Mouse (Mus musculus): ENCODE measurements around the gene Gm10837. TPM values are rescaled to one million over a fixed set of nuclear protein-coding genes. Genes with fewer than 3 reads are reported as not detected.

The Gm10837 gene
- polyA plus RNA-seq, 1 experiment from 2014 or later = 0.56 TPM

GRCm38 (mm10) chr14:122483556-122484421 is 6.6 kb upstream of the Gm10837 start:
- H3K9me3 ChIP-seq (replicated peaks) = no peaks in the 10 kb centered on the region
- H3K9ac ChIP-seq = peak overlapping the region; percentile 68
- H3K27me3 ChIP-seq = peaks cover 74% of the 10 kb centered on the region
- H3K27ac ChIP-seq = peak overlapping the region; percentile 76; the same call in 1 of the 2 replicates
- H3K4me2 ChIP-seq = peak overlapping the region; percentile 57
- peaks cover 1% of the 10 kb centered on the region; the same call in 1 of the 2 replicates for H3K36me3 ChIP-seq (ENCODE audit: poor library complexity, severe bottlenecking)
- H3K4me3 ChIP-seq = peak overlapping the region; percentile 14
- ATAC-seq = no peak
- peaks cover 45% of the 10 kb centered on the region for H3K4me1 ChIP-seq
- WGBS = 15% methylated on average over 18 of the region's 18 CpGs

- ATAC-seq = no peak
- peak overlapping the region; percentile 17; the same call in 1 of the 2 replicates for H3K4me3 ChIP-seq
Measured at GRCm38 (mm10) chr14:122484458-122484843, 5.9 kb upstream of the Gm10837 start.

GRCm38 (mm10) chr14:122484844-122485551 is 5.4 kb upstream of the Gm10837 start:
- Histone ChIP-seq H3K27me3 (peaks cover 77% of the 10 kb centered on the region), H3K9ac (peak overlapping the region; percentile 45), H3K36me3 (ENCODE audit: poor library complexity, severe bottlenecking) (no peaks in the 10 kb centered on the region), H3K4me2 (peak overlapping the region; percentile 57), H3K4me3 (peak overlapping the region; percentile 17), H3K4me1 (peaks cover 52% of the 10 kb centered on the region), H3K27ac (peak overlapping the region; percentile 76), H3K9me3 (replicated peaks) (no peaks in the 10 kb centered on the region)
- ATAC-seq = peak; percentile 26
- 3% methylated on average over 23 of the region's 24 CpGs for WGBS

More at GRCm38 (mm10) chr14:122484458-122484843, 5.9 kb upstream of the Gm10837 start:
- Histone ChIP-seq H3K9ac (peak overlapping the region; percentile 68), H3K4me1 (peaks cover 48% of the 10 kb centered on the region), H3K27ac (peak overlapping the region; percentile 76), H3K27me3 (peaks cover 77% of the 10 kb centered on the region), H3K9me3 (replicated peaks) (no peaks in the 10 kb centered on the region), H3K36me3 (ENCODE audit: poor library complexity, severe bottlenecking) (no peaks in the 10 kb centered on the region), H3K4me2 (peak overlapping the region; percentile 57)
- WGBS = 25% methylated on average over 3 of the region's 4 CpGs

- Histone ChIP-seq H3K27me3 (peaks cover 75% of the 10 kb centered on the region), H3K4me3 (peak overlapping the region; percentile 17)
Measured at GRCm38 (mm10) chr14:122485635-122486181, 4.7 kb upstream of the Gm10837 start.

GRCm38 (mm10) chr14:122486611-122487010 is 3.8 kb upstream of the Gm10837 start:
- Histone ChIP-seq H3K36me3 (ENCODE audit: poor library complexity, severe bottlenecking) (no peaks in the 10 kb centered on the region), H3K27ac (no peak overlapping the region), H3K4me2 (no peak overlapping the region), H3K27me3 (peaks cover 77% of the 10 kb centered on the region), H3K4me3 (no peak overlapping the region), H3K9me3 (replicated peaks) (no peaks in the 10 kb centered on the region), H3K9ac (no peak overlapping the region), H3K4me1 (peaks cover 55% of the 10 kb centered on the region)
- ATAC-seq = no peak
- 28% methylated on average over 1 of the region's 1 CpGs for WGBS

More at GRCm38 (mm10) chr14:122485635-122486181, 4.7 kb upstream of the Gm10837 start:
- WGBS = 8% methylated on average over 12 of the region's 12 CpGs
- Histone ChIP-seq H3K4me2 (peak overlapping the region; percentile 57), H3K4me1 (peaks cover 60% of the 10 kb centered on the region), H3K27ac (peak overlapping the region; percentile 76; the same call in 1 of the 2 replicates), H3K36me3 (ENCODE audit: poor library complexity, severe bottlenecking) (no peaks in the 10 kb centered on the region), H3K9me3 (replicated peaks) (no peaks in the 10 kb centered on the region), H3K9ac (peak overlapping the region; percentile 45; the same call in 1 of the 2 replicates)
- no peak for ATAC-seq

- H3K27ac ChIP-seq = no peak overlapping the region
- peaks cover 72% of the 10 kb centered on the region for H3K27me3 ChIP-seq
- no peaks in the 10 kb centered on the region for H3K36me3 ChIP-seq (ENCODE audit: poor library complexity, severe bottlenecking)
- no peak overlapping the region for H3K9ac ChIP-seq
- H3K4me1 ChIP-seq = peaks cover 50% of the 10 kb centered on the region
- peak overlapping the region; percentile 30 for H3K4me2 ChIP-seq
- no peak overlapping the region for H3K4me3 ChIP-seq
- no peak for ATAC-seq
- 17% methylated on average over 5 of the region's 5 CpGs for WGBS
- no peaks in the 10 kb centered on the region for H3K9me3 ChIP-seq (replicated peaks)
Measured at GRCm38 (mm10) chr14:122487366-122487765, 3.0 kb upstream of the Gm10837 start.

- H3K36me3 ChIP-seq (ENCODE audit: poor library complexity, severe bottlenecking) = no peaks in the 10 kb centered on the region
- no peak overlapping the region for H3K27ac ChIP-seq
- peaks cover 69% of the 10 kb centered on the region for H3K27me3 ChIP-seq
- peak overlapping the region; percentile 36 for H3K4me3 ChIP-seq
- no peak for ATAC-seq
- under 1% methylated on average over 5 of the region's 5 CpGs for WGBS
- 0 out of 2 replicates have a peak overlapping the region, but pooled peaks have one; percentile 26 for H3K9ac ChIP-seq
- H3K9me3 ChIP-seq (replicated peaks) = no peaks in the 10 kb centered on the region
- H3K4me1 ChIP-seq = peaks cover 36% of the 10 kb centered on the region
- H3K4me2 ChIP-seq = peak overlapping the region; percentile 62
Measured at GRCm38 (mm10) chr14:122489041-122489440, 1.3 kb upstream of the Gm10837 start.

GRCm38 (mm10) chr14:122489686-122490414 is 536 bp upstream of the Gm10837 start:
- Histone ChIP-seq H3K27ac (peak overlapping the region; percentile 31; the same call in 1 of the 2 replicates), H3K4me2 (peak overlapping the region; percentile 62), H3K27me3 (peaks cover 61% of the 10 kb centered on the region), H3K4me3 (peak overlapping the region; percentile 36), H3K9me3 (replicated peaks) (peaks cover 4% of the 10 kb centered on the region; the same call in 1 of the 2 replicates), H3K4me1 (peaks cover 29% of the 10 kb centered on the region), H3K36me3 (ENCODE audit: poor library complexity, severe bottlenecking) (no peaks in the 10 kb centered on the region), H3K9ac (peak overlapping the region; percentile 41; the same call in 1 of the 2 replicates)
- WGBS = under 1% methylated on average over 12 of the region's 12 CpGs
- no peak for ATAC-seq

- 55% methylated on average over 6 of the region's 6 CpGs for WGBS
Measured at GRCm38 (mm10) chr14:122491521-122491920, 1.1 kb downstream of the Gm10837 start.

GRCm38 (mm10) chr14:122492015-122492414 is 1.6 kb downstream of the Gm10837 start:
- H3K36me3 ChIP-seq (ENCODE audit: poor library complexity, severe bottlenecking) = no peaks in the 10 kb centered on the region
- ATAC-seq = no peak
- H3K4me1 ChIP-seq = peaks cover 19% of the 10 kb centered on the region
- H3K27ac ChIP-seq = no peak overlapping the region
- no peak overlapping the region for H3K4me3 ChIP-seq
- WGBS = 67% methylated on average over 1 of the region's 1 CpGs
- peaks cover 4% of the 10 kb centered on the region; the same call in 1 of the 2 replicates for H3K9me3 ChIP-seq (replicated peaks)
- H3K27me3 ChIP-seq = peaks cover 42% of the 10 kb centered on the region
- H3K9ac ChIP-seq = no peak overlapping the region
- no peak overlapping the region for H3K4me2 ChIP-seq

More at GRCm38 (mm10) chr14:122491521-122491920, 1.1 kb downstream of the Gm10837 start:
- no peak for ATAC-seq
- H3K4me2 ChIP-seq = no peak overlapping the region; the same call in 1 of the 2 replicates
- peaks cover 45% of the 10 kb centered on the region for H3K27me3 ChIP-seq
- H3K4me1 ChIP-seq = peaks cover 19% of the 10 kb centered on the region
- H3K9ac ChIP-seq = no peak overlapping the region
- no peak overlapping the region for H3K4me3 ChIP-seq
- no peak overlapping the region for H3K27ac ChIP-seq
- no peaks in the 10 kb centered on the region for H3K36me3 ChIP-seq (ENCODE audit: poor library complexity, severe bottlenecking)
- peaks cover 4% of the 10 kb centered on the region; the same call in 1 of the 2 replicates for H3K9me3 ChIP-seq (replicated peaks)

GRCm38 (mm10) chr14:122509058-122509457 is 18.7 kb downstream of the Gm10837 start:
- Histone ChIP-seq H3K36me3 (ENCODE audit: poor library complexity, severe bottlenecking) (no peaks in the 10 kb centered on the region), H3K4me2 (no peak overlapping the region), H3K27ac (no peak overlapping the region), H3K4me3 (no peak overlapping the region), H3K4me1 (no peaks in the 10 kb centered on the region), H3K9ac (no peak overlapping the region), H3K9me3 (replicated peaks) (no peaks in the 10 kb centered on the region), H3K27me3 (0 out of 2 replicates have a peak, but pooled peaks cover 3% of the 10 kb centered on the region)
- no peak; the same call in 1 of the 2 replicates for ATAC-seq
- WGBS = 32% methylated on average over 2 of the region's 2 CpGs
